Mouse (Mus musculus): ENCODE results near the gene Aoc3. TPM values are rescaled to one million over a fixed set of nuclear protein-coding genes. Genes with fewer than 3 reads are reported as not detected.
A peak's percentile ranks its signal among the peaks of the same experiment; 100 is the strongest.

Aoc3 gene
- polyA plus RNA-seq, 1 experiment from 2014 or later, result not detected

DNA sequence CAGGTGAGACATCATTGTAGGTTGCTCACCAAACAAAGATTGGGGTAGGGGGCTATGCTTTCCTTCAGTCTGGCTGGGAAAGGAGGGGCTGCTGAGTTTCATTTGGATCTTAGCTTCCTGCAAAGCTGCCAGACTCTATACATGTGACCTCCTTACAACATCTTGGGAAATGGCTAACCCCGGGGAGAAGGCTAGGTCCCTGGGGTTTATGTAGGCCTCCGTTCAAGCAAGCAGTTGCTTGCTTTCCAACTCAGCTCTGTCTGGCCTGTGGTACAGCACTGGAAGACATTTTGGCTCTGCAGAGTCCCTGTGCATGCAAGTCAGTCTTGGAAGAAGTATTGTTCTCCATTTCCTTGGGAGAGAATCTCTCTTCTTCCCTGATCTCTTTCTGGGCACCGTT is 2.1 kb downstream of the Aoc3 start:
- Histone ChIP-seq H3K9ac (no peak overlapping the region), H3K4me3 (no peak overlapping the region), H3K4me2 (replicated peaks) (no peak overlapping the region), H3K27me3 (replicated peaks) (no peaks in the 10 kb centered on the region), H3K27ac (no peak overlapping the region), H3K36me3 (no peaks in the 10 kb centered on the region), H3K4me1 (peaks cover 15% of the 10 kb centered on the region), H3K9me3 (no peaks in the 10 kb centered on the region)
- ATAC-seq (ENCODE audit: low FRiP score, low read depth), result no peak
- WGBS, result 87% methylated on average over 3 of the region's 3 CpGs

DNA sequence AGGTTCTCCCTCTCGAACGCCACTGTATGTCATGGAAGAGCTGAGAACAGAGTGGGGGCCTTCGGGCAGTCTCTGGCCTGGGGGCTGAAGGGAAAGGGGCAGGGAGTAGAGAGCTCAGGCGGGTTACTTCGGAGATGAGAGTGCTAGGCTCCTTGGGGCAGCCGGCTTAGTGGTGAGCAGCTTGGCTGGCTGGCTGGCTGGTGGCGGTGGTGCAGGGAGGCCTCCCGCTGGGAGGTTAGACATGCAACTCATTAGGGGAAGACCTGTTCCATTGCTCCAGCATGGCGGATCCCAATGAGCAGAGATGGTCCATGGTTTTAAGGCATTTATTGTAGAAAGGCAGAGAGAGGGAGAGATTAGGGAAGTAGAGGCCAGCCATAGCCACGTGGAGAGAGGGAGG is 3.6 kb downstream of the Aoc3 start:
- Histone ChIP-seq H3K4me1 (peaks cover 22% of the 10 kb centered on the region), H3K27ac (no peak overlapping the region), H3K9ac (no peak overlapping the region), H3K9me3 (no peaks in the 10 kb centered on the region), H3K36me3 (no peaks in the 10 kb centered on the region), H3K4me3 (no peak overlapping the region), H3K4me2 (replicated peaks) (no peak overlapping the region), H3K27me3 (replicated peaks) (no peaks in the 10 kb centered on the region)
- WGBS, result 28% methylated on average over 10 of the region's 10 CpGs
- ATAC-seq (ENCODE audit: low FRiP score, low read depth), result no peak

- Histone ChIP-seq H3K9me3 (no peaks in the 10 kb centered on the region), H3K27me3 (replicated peaks) (no peaks in the 10 kb centered on the region), H3K36me3 (no peaks in the 10 kb centered on the region), H3K9ac (no peak overlapping the region), H3K4me1 (peaks cover 22% of the 10 kb centered on the region), H3K4me2 (replicated peaks) (no peak overlapping the region), H3K27ac (no peak overlapping the region), H3K4me3 (no peak overlapping the region)
- ATAC-seq (ENCODE audit: low FRiP score, low read depth), result no peak
- 5% methylated on average over 6 of the region's 6 CpGs for WGBS
Measured at GRCm38 (mm10) chr11:101334516-101334915, 4.1 kb downstream of the Aoc3 start.

DNA sequence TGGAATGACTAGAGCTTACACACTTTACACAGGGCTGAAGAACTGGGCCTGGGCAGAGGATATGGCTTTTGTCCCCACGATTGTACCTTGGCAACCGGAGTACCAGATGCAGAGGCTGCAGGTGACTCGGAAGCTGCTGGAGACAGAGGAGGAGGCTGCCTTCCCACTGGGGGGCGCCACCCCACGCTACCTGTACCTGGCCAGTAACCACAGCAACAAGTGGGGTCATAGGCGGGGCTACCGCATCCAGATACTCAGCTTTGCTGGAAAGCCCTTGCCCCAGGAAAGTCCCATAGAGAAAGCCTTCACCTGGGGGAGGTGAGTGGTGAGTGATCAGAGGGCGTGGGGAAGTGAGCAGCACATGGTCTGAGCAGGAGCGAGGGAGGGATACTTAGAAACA is 5.3 kb downstream of the Aoc3 start:
- Histone ChIP-seq H3K27ac (no peak overlapping the region), H3K9ac (no peak overlapping the region), H3K9me3 (no peaks in the 10 kb centered on the region), H3K4me1 (peaks cover 22% of the 10 kb centered on the region), H3K4me2 (replicated peaks) (no peak overlapping the region), H3K4me3 (no peak overlapping the region), H3K36me3 (no peaks in the 10 kb centered on the region), H3K27me3 (replicated peaks) (no peaks in the 10 kb centered on the region)
- no peak for ATAC-seq (ENCODE audit: low FRiP score, low read depth)
- 84% methylated on average over 9 of the region's 9 CpGs for WGBS

DNA sequence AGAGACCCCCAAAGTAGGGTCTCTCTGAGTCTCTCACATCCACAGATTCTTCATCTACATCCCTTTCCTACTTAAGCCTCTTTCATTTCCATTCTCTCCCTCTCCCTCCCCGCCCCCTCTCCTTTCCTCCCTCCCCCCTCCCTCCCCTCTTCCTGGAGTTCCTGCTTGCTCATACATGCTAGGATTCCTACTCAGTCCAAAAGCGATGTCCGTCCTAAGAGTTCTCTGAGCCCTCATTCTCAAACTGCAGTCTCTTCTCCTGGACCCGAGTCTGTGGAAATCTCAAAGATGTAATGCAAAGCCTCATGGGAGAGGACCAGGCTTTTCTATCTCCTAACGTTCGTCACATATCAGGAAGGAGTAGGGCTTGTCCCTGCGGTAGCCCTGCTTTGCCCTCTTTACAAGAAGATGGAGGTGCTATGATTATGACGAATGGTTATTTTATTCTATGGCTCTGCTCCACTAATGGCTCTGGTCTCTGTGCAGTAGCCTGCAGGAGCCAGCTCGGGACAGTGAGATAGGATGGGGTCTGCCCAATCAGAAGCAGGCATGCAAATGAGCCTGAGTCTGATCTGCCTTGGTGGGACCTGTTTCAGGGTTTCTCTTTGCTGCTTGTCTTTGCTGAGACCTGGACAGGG is 7.8 kb downstream of the Aoc3 start:
- Histone ChIP-seq H3K4me2 (replicated peaks) (peak overlapping the region; percentile 69), H3K27me3 (replicated peaks) (no peaks in the 10 kb centered on the region), H3K9ac (0 out of 2 replicates have a peak overlapping the region, but pooled peaks have one; percentile 23), H3K4me3 (peak overlapping the region; percentile 30), H3K4me1 (peaks cover 22% of the 10 kb centered on the region), H3K27ac (no peak overlapping the region), H3K36me3 (no peaks in the 10 kb centered on the region), H3K9me3 (no peaks in the 10 kb centered on the region)
- ATAC-seq (ENCODE audit: low FRiP score, low read depth), result peak; percentile 86
- WGBS, result 0% methylated on average over 9 of the region's 9 CpGs

DNA sequence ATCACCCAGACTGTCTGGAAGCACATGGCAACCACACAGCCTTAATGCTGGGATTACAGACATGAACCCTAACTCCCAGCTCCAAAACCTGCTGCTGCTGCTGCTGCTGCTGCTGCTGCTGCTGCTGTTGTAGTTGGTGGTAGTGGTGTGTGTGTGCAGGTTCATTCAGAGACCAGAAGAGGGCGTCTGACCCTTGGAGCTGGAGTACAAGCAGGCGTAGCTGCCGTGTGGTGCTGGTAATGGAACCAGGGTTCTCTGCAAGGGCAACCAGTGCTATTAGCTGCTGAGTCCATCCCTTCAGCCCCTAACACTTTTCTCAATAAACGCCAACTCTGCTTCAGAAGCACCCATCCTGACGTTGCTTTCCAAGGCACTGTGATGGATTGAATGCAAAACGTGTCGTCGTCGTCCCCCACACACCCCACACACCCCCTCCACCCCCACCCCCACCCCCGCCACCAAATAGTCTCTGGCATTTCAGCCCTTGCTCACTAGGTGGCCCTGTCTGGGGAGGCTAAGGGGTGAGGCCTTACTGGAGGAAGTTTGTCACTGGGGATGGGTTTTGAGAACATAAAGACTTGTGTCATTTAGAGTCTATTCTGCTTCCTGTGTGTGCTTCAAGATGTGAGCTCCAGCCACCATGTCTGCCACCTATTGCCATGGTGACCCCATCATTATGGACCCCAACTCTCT is 16.8 kb downstream of the Aoc3 start:
- H3K4me1 ChIP-seq, result no peaks in the 10 kb centered on the region
- no peaks in the 10 kb centered on the region for H3K36me3 ChIP-seq
- WGBS, result 71% methylated on average over 10 of the region's 10 CpGs
- H3K9me3 ChIP-seq, result no peaks in the 10 kb centered on the region
- no peak overlapping the region for H3K27ac ChIP-seq
- no peak overlapping the region for H3K4me3 ChIP-seq
- ATAC-seq (ENCODE audit: low FRiP score, low read depth), result no peak
- H3K27me3 ChIP-seq (replicated peaks), result no peaks in the 10 kb centered on the region
- no peak overlapping the region for H3K9ac ChIP-seq
- no peak overlapping the region for H3K4me2 ChIP-seq (replicated peaks)

GRCm38 (mm10) chr11:101348774-101349173 is 18.4 kb downstream of the Aoc3 start:
- Histone ChIP-seq H3K4me2 (replicated peaks) (no peak overlapping the region), H3K27me3 (replicated peaks) (no peaks in the 10 kb centered on the region), H3K9ac (no peak overlapping the region), H3K4me1 (no peaks in the 10 kb centered on the region), H3K27ac (no peak overlapping the region), H3K4me3 (no peak overlapping the region), H3K36me3 (no peaks in the 10 kb centered on the region), H3K9me3 (no peaks in the 10 kb centered on the region)
- WGBS, result 79% methylated on average over 7 of the region's 7 CpGs
- no peak for ATAC-seq (ENCODE audit: low FRiP score, low read depth)

GRCm38 (mm10) chr11:101349216-101349615 is 18.8 kb downstream of the Aoc3 start:
- Histone ChIP-seq H3K4me3 (no peak overlapping the region), H3K27ac (no peak overlapping the region), H3K4me2 (replicated peaks) (no peak overlapping the region), H3K9ac (no peak overlapping the region), H3K9me3 (no peaks in the 10 kb centered on the region), H3K36me3 (no peaks in the 10 kb centered on the region), H3K27me3 (replicated peaks) (no peaks in the 10 kb centered on the region), H3K4me1 (no peaks in the 10 kb centered on the region)
- no peak for ATAC-seq (ENCODE audit: low FRiP score, low read depth)
- WGBS, result 81% methylated on average over 3 of the region's 3 CpGs

- Histone ChIP-seq H3K4me1 (no peaks in the 10 kb centered on the region), H3K4me3 (no peak overlapping the region), H3K9me3 (no peaks in the 10 kb centered on the region), H3K27me3 (replicated peaks) (no peaks in the 10 kb centered on the region), H3K4me2 (replicated peaks) (no peak overlapping the region), H3K27ac (no peak overlapping the region), H3K9ac (no peak overlapping the region), H3K36me3 (no peaks in the 10 kb centered on the region)
- ATAC-seq (ENCODE audit: low FRiP score, low read depth), result no peak
- 74% methylated on average over 11 of the region's 11 CpGs for WGBS
Measured at GRCm38 (mm10) chr11:101351100-101351720, 20.8 kb downstream of the Aoc3 start.

- H3K9ac ChIP-seq, result no peak overlapping the region
- 79% methylated on average over 3 of the region's 3 CpGs for WGBS
- no peak for ATAC-seq (ENCODE audit: low FRiP score, low read depth)
Measured at GRCm38 (mm10) chr11:101351721-101352111, 21.3 kb downstream of the Aoc3 start.

DNA sequence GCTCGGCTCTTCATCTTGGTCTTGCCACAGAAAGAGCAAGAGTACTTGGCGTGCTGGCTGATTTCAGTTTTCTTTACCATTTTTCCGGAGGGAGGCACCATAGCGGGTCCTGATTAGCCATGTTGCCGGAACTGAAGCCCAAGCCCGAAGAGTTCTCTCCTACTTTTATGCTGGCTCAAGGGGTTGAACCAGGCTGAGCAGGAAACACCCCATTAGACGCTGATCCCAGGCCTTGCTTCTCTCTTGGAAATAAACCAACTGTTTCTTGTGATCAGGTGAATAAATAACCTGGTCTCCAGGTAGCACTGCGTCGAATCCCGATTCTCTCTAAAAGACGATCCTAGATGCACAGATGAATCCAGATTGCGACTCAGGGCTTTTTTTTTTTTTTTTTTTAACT is 23.0 kb downstream of the Aoc3 start:
- no peaks in the 10 kb centered on the region for H3K27me3 ChIP-seq (replicated peaks)
- H3K4me1 ChIP-seq, result no peaks in the 10 kb centered on the region
- no peaks in the 10 kb centered on the region for H3K9me3 ChIP-seq
- no peak for ATAC-seq (ENCODE audit: low FRiP score, low read depth)
- 91% methylated on average over 12 of the region's 12 CpGs for WGBS
- no peak overlapping the region for H3K27ac ChIP-seq
- no peaks in the 10 kb centered on the region for H3K36me3 ChIP-seq
- H3K4me2 ChIP-seq (replicated peaks), result no peak overlapping the region
- no peak overlapping the region for H3K9ac ChIP-seq
- H3K4me3 ChIP-seq, result no peak overlapping the region

More at GRCm38 (mm10) chr11:101351721-101352111, 21.3 kb downstream of the Aoc3 start:
- Histone ChIP-seq H3K4me2 (replicated peaks) (no peak overlapping the region), H3K27ac (no peak overlapping the region), H3K9me3 (no peaks in the 10 kb centered on the region), H3K4me3 (no peak overlapping the region), H3K27me3 (replicated peaks) (no peaks in the 10 kb centered on the region), H3K36me3 (no peaks in the 10 kb centered on the region), H3K4me1 (no peaks in the 10 kb centered on the region)

DNA sequence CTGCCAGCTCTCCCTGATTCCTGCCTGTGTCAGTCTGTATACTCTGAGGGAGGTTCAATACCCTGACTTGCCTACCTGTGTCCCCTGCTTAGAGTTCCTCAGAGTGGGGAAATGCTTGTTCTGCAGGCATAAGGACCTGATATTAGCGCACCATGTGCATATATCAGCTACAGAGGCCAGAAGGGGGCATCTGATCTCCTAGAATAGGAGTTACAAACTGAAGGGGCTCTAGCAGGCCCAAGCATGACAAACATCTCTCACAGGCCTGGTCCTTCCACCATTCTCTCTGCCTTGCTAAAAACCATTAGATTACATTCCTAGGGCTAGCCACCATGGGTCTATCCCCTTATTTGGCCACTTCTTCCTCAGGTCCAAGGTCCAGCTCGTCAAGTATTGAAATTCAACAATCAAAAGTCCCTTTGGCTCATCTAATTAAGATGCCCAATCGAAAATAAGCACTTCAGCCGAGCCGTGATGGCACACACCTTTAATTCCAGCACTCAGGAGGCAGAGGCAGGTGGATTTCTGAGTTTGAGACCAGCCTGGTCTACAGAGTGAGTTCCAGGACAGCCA is 24.1 kb downstream of the Aoc3 start:
- WGBS, result 83% methylated on average over 5 of the region's 5 CpGs

More for the DNA sequence above, 24.1 kb downstream of the Aoc3 start:
- Histone ChIP-seq H3K27ac (no peak overlapping the region), H3K36me3 (no peaks in the 10 kb centered on the region), H3K4me3 (no peak overlapping the region), H3K9ac (no peak overlapping the region), H3K9me3 (no peaks in the 10 kb centered on the region), H3K4me1 (no peaks in the 10 kb centered on the region), H3K27me3 (replicated peaks) (no peaks in the 10 kb centered on the region), H3K4me2 (replicated peaks) (no peak overlapping the region)
- no peak for ATAC-seq (ENCODE audit: low FRiP score, low read depth)

Measured in neural tube, embryonic 12.5 days (tissue).